Mouse (Mus musculus): Measurements from ENCODE around the gene Hspb11. TPM values are rescaled to one million over a fixed set of nuclear protein-coding genes. Genes with fewer than 3 reads are reported as not detected.
A peak's percentile ranks its signal among the peaks of the same experiment; 100 is the strongest.

Hspb11 gene
- polyA plus RNA-seq, 1 experiment, result 22.5 TPM

- no peak overlapping the region for H3K27ac ChIP-seq (ENCODE audit: insufficient read depth, low read length)
- no peaks in the 10 kb centered on the region for H3K27me3 ChIP-seq (ENCODE audit: control insufficient read depth, insufficient read depth, low read length)
- 94% methylated on average over 4 of the region's 4 CpGs for WGBS
- H3K4me1 ChIP-seq (ENCODE audit: control insufficient read depth, insufficient read depth, low read length), result peaks cover 3% of the 10 kb centered on the region; the same call in 1 of the 2 replicates
- no peak overlapping the region for H3K4me3 ChIP-seq (replicated peaks; ENCODE audit: insufficient read depth, low read depth, low read length)
- no peak for DNase-seq
- no peak for TF ChIP-seq CTCF (IDR thresholded peaks at IDR 0.05; ENCODE audit: borderline replicate concordance, insufficient read depth, low read depth, low read length)
- no peak for TF ChIP-seq POLR2A (IDR thresholded peaks at IDR 0.05; ENCODE audit: borderline replicate concordance, insufficient read depth, low read length)
Measured at GRCm38 (mm10) chr4:107302832-107303231, 49.4 kb downstream of the Hspb11 start.

GRCm38 (mm10) chr4:107303531-107303930 lies 50.1 kb downstream of the Hspb11 start:
- no peak overlapping the region for H3K27ac ChIP-seq (ENCODE audit: insufficient read depth, low read length)
- DNase-seq, result no peak
- WGBS, result 80% methylated on average over 3 of the region's 3 CpGs
- H3K4me1 ChIP-seq (ENCODE audit: control insufficient read depth, insufficient read depth, low read length), result peaks cover 4% of the 10 kb centered on the region; the same call in 1 of the 2 replicates
- no peak overlapping the region for H3K4me3 ChIP-seq (replicated peaks; ENCODE audit: insufficient read depth, low read depth, low read length)
- TF ChIP-seq CTCF (IDR thresholded peaks at IDR 0.05; ENCODE audit: borderline replicate concordance, insufficient read depth, low read depth, low read length), result no peak
- TF ChIP-seq POLR2A (IDR thresholded peaks at IDR 0.05; ENCODE audit: borderline replicate concordance, insufficient read depth, low read length), result no peak
- no peaks in the 10 kb centered on the region for H3K27me3 ChIP-seq (ENCODE audit: control insufficient read depth, insufficient read depth, low read length)

- DNase-seq, result peak; percentile 81 to 91
- WGBS, result 12% methylated on average over 6 of the region's 6 CpGs
- Histone ChIP-seq H3K4me1 (ENCODE audit: control insufficient read depth, insufficient read depth, low read length) (peaks cover 4% of the 10 kb centered on the region; the same call in 1 of the 2 replicates), H3K27ac (ENCODE audit: insufficient read depth, low read length) (no peak within 1 kb of the TSS), H3K4me3 (replicated peaks; ENCODE audit: insufficient read depth, low read depth, low read length) (peak within 1 kb of the TSS; percentile 2), H3K27me3 (ENCODE audit: control insufficient read depth, insufficient read depth, low read length) (no peaks in the 10 kb centered on the region)
- no peak for TF ChIP-seq CTCF (IDR thresholded peaks at IDR 0.05; ENCODE audit: borderline replicate concordance, insufficient read depth, low read depth, low read length)
- TF ChIP-seq POLR2A (IDR thresholded peaks at IDR 0.05; ENCODE audit: borderline replicate concordance, insufficient read depth, low read length), result no peak
Measured at GRCm38 (mm10) chr4:107306966-107307365, 53.6 kb downstream of the Hspb11 start, which contains the start of gene Dio1. Dio1 (minus strand) TSS chr4:107307169.

GRCm38 (mm10) chr4:107313690-107314478 lies 60.5 kb downstream of the Hspb11 start, which contains the start of gene Yipf1:
Yipf1 (plus strand) TSS chr4:107314363.
- TF ChIP-seq CTCF (IDR thresholded peaks at IDR 0.05; ENCODE audit: borderline replicate concordance, insufficient read depth, low read depth, low read length) (no peak), POLR2A (IDR thresholded peaks at IDR 0.05; ENCODE audit: borderline replicate concordance, insufficient read depth, low read length) (peak; percentile 86; the same call in 1 of the 2 replicates)
- 0 out of 2 replicates have a peak, but pooled peaks cover 4% of the 10 kb centered on the region for H3K4me1 ChIP-seq (ENCODE audit: control insufficient read depth, insufficient read depth, low read length)
- peak within 1 kb of the TSS; percentile 92 for H3K4me3 ChIP-seq (replicated peaks; ENCODE audit: insufficient read depth, low read depth, low read length)
- under 1% methylated on average over 29 of the region's 29 CpGs for WGBS
- DNase-seq, result peak; percentile 90 to 92
- H3K27ac ChIP-seq (ENCODE audit: insufficient read depth, low read length), result peak within 1 kb of the TSS; percentile 60
- H3K27me3 ChIP-seq (ENCODE audit: control insufficient read depth, insufficient read depth, low read length), result no peaks in the 10 kb centered on the region

GRCm38 (mm10) chr4:107314479-107314805 lies 61.0 kb downstream of the Hspb11 start:
- Histone ChIP-seq H3K27ac (ENCODE audit: insufficient read depth, low read length) (no peak overlapping the region), H3K27me3 (ENCODE audit: control insufficient read depth, insufficient read depth, low read length) (no peaks in the 10 kb centered on the region), H3K4me1 (ENCODE audit: control insufficient read depth, insufficient read depth, low read length) (0 out of 2 replicates have a peak, but pooled peaks cover 4% of the 10 kb centered on the region), H3K4me3 (replicated peaks; ENCODE audit: insufficient read depth, low read depth, low read length) (peak overlapping the region; percentile 92)
- WGBS, result 4% methylated on average over 7 of the region's 7 CpGs
- no peak for TF ChIP-seq POLR2A (IDR thresholded peaks at IDR 0.05; ENCODE audit: borderline replicate concordance, insufficient read depth, low read length)
- no peak for TF ChIP-seq CTCF (IDR thresholded peaks at IDR 0.05; ENCODE audit: borderline replicate concordance, insufficient read depth, low read depth, low read length)
- DNase-seq, result no peak

GRCm38 (mm10) chr4:107318646-107319045 lies 65.3 kb downstream of the Hspb11 start:
- no peak for DNase-seq

GRCm38 (mm10) chr4:107321041-107321440 lies 67.6 kb downstream of the Hspb11 start:
- 78% methylated on average over 2 of the region's 2 CpGs for WGBS
- TF ChIP-seq CTCF (IDR thresholded peaks at IDR 0.05; ENCODE audit: borderline replicate concordance, insufficient read depth, low read depth, low read length) (no peak), POLR2A (IDR thresholded peaks at IDR 0.05; ENCODE audit: borderline replicate concordance, insufficient read depth, low read length) (no peak)
- no peak overlapping the region for H3K27ac ChIP-seq (ENCODE audit: insufficient read depth, low read length)
- H3K27me3 ChIP-seq (ENCODE audit: control insufficient read depth, insufficient read depth, low read length), result no peaks in the 10 kb centered on the region
- no peaks in the 10 kb centered on the region for H3K4me1 ChIP-seq (ENCODE audit: control insufficient read depth, insufficient read depth, low read length)
- no peak overlapping the region for H3K4me3 ChIP-seq (replicated peaks; ENCODE audit: insufficient read depth, low read depth, low read length)
- DNase-seq, result no peak

More at GRCm38 (mm10) chr4:107318646-107319045, 65.3 kb downstream of the Hspb11 start:
- Histone ChIP-seq H3K27ac (ENCODE audit: insufficient read depth, low read length) (no peak overlapping the region), H3K4me3 (replicated peaks; ENCODE audit: insufficient read depth, low read depth, low read length) (no peak overlapping the region), H3K27me3 (ENCODE audit: control insufficient read depth, insufficient read depth, low read length) (no peaks in the 10 kb centered on the region), H3K4me1 (ENCODE audit: control insufficient read depth, insufficient read depth, low read length) (0 out of 2 replicates have a peak, but pooled peaks cover 3% of the 10 kb centered on the region)
- 59% methylated on average over 8 of the region's 8 CpGs for WGBS
- no peak for TF ChIP-seq POLR2A (IDR thresholded peaks at IDR 0.05; ENCODE audit: borderline replicate concordance, insufficient read depth, low read length)
- TF ChIP-seq CTCF (IDR thresholded peaks at IDR 0.05; ENCODE audit: borderline replicate concordance, insufficient read depth, low read depth, low read length), result no peak

- WGBS, result 95% methylated on average over 2 of the region's 2 CpGs
- Histone ChIP-seq H3K4me3 (replicated peaks; ENCODE audit: insufficient read depth, low read depth, low read length) (no peak overlapping the region), H3K4me1 (ENCODE audit: control insufficient read depth, insufficient read depth, low read length) (no peaks in the 10 kb centered on the region), H3K27me3 (ENCODE audit: control insufficient read depth, insufficient read depth, low read length) (no peaks in the 10 kb centered on the region), H3K27ac (ENCODE audit: insufficient read depth, low read length) (no peak overlapping the region)
- no peak for DNase-seq
- TF ChIP-seq CTCF (IDR thresholded peaks at IDR 0.05; ENCODE audit: borderline replicate concordance, insufficient read depth, low read depth, low read length) (no peak), POLR2A (IDR thresholded peaks at IDR 0.05; ENCODE audit: borderline replicate concordance, insufficient read depth, low read length) (no peak)
Measured at GRCm38 (mm10) chr4:107323113-107323512, 69.7 kb downstream of the Hspb11 start.

Measured in cerebellum, adult 2 months (tissue).